Mouse (Mus musculus) erythroblast, embryonic 14.5 days (primary cell): ENCODE measurements around the gene Ugt1a7c. TPM values are rescaled to one million over a fixed set of nuclear protein-coding genes. Genes with fewer than 3 reads are reported as not detected.
"Not testable (repeated sequence)": the region's sequence is repeated elsewhere in the genome, so short reads cannot be mapped to it uniquely, and the experiment has no call there.

Experiments used
- H3K27me3 ChIP-seq: 2 replicates; pipeline ENCODE4 v1.6.1; 2012; ENCODE audit warnings: inconsistent platforms; ENCODE audit not compliant: control insufficient read depth
- H3K36me3 ChIP-seq: 2 replicates; pipeline ENCODE4 v1.6.1; 2012; ENCODE audit warnings: mild to moderate bottlenecking, inconsistent platforms; ENCODE audit not compliant: control insufficient read depth
- H3K4me1 ChIP-seq: 2 replicates; pipeline ENCODE4 v1.6.1; 2012; ENCODE audit warnings: inconsistent platforms; ENCODE audit not compliant: control insufficient read depth
- H3K4me3 ChIP-seq: replicated peaks from 2 replicates; pipeline ENCODE3; 2012; ENCODE audit warnings: moderate library complexity, mild to moderate bottlenecking, inconsistent platforms
- H3K9me3 ChIP-seq: 2 replicates; pipeline ENCODE4 v1.6.1; 2012; ENCODE audit warnings: low read length, inconsistent platforms, mixed read lengths; ENCODE audit not compliant: control insufficient read depth
- GATA1 ChIP-seq: IDR thresholded peaks from 2 replicates; pipeline ENCODE4 v1.6.1; 2012; ENCODE audit warnings: low read length, inconsistent platforms, mixed read lengths
- TAL1 ChIP-seq: IDR thresholded peaks from 3 replicates; pipeline ENCODE4 v1.6.1; 2012; ENCODE audit warnings: low read length, inconsistent platforms, mixed read lengths
- polyA plus RNA-seq: library from polyadenylated mRNA; stranded (reverse); fragments of >175 nt; gene quantifications from 2 replicates; pipeline ENCODE4 v1.2.3, GENCODE M21; 2012

Ugt1a7c gene
- polyA plus RNA-seq, 1 experiment, result 0.06 TPM

DNA sequence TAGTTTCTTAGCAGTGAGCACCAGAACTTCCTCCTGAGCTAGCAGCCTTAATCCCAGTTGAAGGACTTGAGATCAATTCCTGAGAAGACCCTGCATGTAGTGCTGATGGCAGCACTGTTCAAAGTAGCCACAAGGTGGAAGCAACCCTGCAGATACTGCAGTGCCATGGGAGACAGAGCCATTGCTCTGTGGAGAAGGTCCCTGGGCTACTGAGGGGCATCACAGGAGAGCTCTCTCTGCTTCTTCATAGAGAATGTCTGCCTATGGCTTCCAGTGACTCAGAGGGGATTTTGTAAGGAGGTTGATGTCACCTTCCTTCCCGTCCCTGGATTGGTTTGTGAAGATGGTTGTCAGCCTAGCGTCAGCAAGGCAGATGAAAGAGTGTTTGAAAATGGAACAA, 55.3 kb downstream of the Ugt1a7c start:
- not testable (repeated sequence) for H3K36me3 ChIP-seq, H3K27me3 ChIP-seq, H3K9me3 ChIP-seq, H3K4me1 ChIP-seq, H3K4me3 ChIP-seq

DNA sequence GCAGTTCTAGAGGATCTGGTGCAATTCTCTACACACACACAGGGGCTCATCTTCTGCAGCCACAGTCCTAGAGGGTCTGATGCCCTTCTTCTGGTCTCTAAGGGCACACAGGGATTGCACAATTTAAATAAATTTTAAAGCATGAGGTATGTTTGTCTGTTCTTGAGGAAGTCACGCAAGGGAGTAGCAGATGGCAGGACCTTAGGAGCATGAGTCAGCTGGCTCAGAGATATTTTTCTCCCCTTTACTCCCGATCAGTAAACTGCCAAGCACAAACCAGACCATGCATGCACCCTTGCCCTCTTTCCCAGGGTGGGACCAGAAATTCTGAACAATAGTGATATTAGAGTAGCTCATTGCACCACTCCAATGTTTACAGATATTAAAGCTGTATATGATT, 63.6 kb downstream of the Ugt1a7c start:
- no peaks in the 10 kb centered on the region for H3K36me3 ChIP-seq
- H3K9me3 ChIP-seq, result no peaks in the 10 kb centered on the region
- TF ChIP-seq GATA1, result no peak
- TF ChIP-seq TAL1, result no peak
- H3K4me3 ChIP-seq, result no peak overlapping the region
- no peaks in the 10 kb centered on the region for H3K27me3 ChIP-seq
- no peaks in the 10 kb centered on the region for H3K4me1 ChIP-seq

DNA sequence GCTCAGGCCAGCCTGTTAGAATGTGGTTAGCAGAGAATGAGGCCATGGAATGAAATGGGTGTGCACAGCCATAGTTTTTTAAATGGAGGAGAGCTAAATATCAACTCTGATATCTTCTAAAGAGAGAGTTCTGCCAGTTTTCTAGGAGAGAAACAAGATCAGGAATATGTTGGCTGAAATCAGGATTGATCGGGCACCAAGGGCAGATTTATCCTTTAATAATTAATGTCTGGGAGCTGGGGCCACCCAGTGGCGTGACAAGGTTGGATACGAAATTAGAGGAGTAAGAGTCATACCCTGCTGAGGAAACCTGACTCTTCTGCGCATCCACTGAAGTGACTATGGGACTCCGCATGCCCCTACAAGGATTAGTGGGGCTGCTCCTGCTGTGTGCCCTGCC, 70.8 kb downstream of the Ugt1a7c start, which contains the start of gene Ugt1a5:
Gene Ugt1a5, plus strand, starts transcription at position 302 of the 400 bp plus-strand sequence.
- Histone ChIP-seq H3K4me3 (no peak within 1 kb of the TSS), H3K27me3 (no peaks in the 10 kb centered on the region), H3K36me3 (no peaks in the 10 kb centered on the region), H3K9me3 (no peaks in the 10 kb centered on the region), H3K4me1 (no peaks in the 10 kb centered on the region)
- no peak for TF ChIP-seq TAL1
- TF ChIP-seq GATA1, result no peak

DNA sequence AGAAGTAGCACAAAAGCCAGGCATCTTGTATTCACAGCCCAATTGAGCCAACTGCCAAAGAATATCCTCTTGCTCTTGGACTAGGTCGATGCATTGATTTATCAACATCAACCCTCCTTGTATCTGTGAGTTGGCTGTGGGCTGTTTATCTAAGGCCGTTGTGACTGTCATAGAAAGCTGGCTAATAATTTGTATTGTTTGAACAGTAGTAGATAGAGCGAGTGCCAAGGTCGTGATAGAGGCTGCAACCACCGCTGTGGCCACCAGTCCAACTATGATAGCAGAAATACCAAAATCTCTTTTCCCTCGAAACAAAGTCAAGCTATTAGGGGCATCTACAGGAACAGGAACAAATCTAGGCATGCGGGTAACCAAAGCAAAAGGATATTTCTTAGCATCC, 77.3 kb downstream of the Ugt1a7c start:
- peaks cover 15% of the 10 kb centered on the region for H3K9me3 ChIP-seq

DNA sequence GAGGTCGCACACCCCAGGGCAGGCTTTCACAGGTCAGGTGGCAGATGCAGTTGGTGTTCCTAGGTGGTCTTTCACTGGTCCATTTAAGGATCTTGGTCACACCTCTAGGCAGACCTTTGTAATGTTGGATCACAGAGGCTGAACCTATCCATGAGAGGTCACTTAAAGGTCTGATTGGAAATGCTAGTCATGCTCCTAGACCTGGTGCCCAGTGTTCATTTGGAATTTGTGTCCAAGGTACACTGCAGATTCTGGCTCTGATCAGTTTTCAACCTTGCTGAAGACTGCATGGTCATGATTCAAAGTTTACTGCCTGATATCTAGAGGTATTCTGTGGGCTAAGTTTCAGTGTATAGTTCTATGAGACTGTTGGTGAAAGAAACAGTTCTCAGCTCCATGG, 84.8 kb downstream of the Ugt1a7c start:
- peaks cover 22% of the 10 kb centered on the region for H3K9me3 ChIP-seq
- no peaks in the 10 kb centered on the region; the same call in 1 of the 2 replicates for H3K36me3 ChIP-seq
- H3K4me3 ChIP-seq, result no peak overlapping the region
- no peaks in the 10 kb centered on the region for H3K27me3 ChIP-seq
- H3K4me1 ChIP-seq, result no peaks in the 10 kb centered on the region
- TF ChIP-seq TAL1 (no peak), GATA1 (no peak)

More for the DNA sequence above, 77.3 kb downstream of the Ugt1a7c start:
- not testable (repeated sequence) for H3K4me3 ChIP-seq, H3K4me1 ChIP-seq, H3K36me3 ChIP-seq, H3K27me3 ChIP-seq

DNA sequence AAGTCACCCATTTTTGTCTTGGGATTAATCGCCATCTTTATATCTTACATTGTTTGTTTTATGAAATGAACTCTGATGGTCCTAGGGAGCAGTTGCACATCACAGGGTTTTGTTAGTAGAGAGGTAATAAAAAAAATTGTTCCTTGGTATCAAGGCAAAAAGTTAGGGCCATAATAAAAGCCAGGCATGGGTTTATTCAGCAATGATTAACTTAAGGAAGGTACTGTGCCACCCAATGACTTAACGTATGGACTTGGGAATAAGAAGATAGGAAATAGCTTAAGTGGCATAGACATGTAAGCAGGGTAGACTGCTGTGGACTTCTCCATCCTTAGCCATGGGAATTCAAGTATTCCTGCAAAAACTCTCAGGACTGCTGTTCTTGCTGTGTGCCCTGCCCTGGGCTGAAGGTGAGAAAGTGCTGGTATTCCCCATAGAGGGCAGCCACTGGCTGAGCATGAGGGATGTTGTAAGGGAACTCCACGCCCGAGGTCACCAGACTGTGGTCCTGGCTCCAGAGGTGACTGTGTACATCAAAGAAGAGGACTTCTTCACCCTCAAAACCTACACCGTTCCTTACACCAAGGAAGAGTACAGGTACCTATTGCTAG, 91.6 kb downstream of the Ugt1a7c start:
- TF ChIP-seq TAL1, result no peak
- no peak for TF ChIP-seq GATA1
- Histone ChIP-seq H3K9me3 (no peaks in the 10 kb centered on the region), H3K27me3 (peaks cover 2% of the 10 kb centered on the region; the same call in 1 of the 2 replicates), H3K36me3 (no peaks in the 10 kb centered on the region), H3K4me1 (no peaks in the 10 kb centered on the region), H3K4me3 (no peak overlapping the region)

DNA sequence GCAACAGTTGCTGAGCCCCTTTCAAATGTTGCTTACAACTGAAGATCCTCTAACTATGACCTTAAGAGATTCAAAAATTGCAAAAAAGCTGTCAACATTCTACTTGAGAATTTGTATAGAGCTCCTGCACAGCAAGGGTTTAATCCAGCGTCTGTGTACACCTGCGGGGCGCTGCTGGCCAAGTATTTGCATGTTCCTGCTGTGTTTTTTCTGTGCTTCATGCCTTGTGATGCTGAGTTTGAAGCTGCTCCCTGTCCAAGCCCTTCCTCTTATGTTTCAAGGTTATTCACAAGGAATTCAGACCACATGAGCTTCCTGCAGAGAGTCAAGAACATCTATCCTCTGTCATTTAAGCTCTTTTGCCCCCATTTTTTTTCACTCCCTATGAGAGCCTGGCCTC, 97.3 kb downstream of the Ugt1a7c start:
- Histone ChIP-seq H3K4me1 (no peaks in the 10 kb centered on the region), H3K4me3 (no peak overlapping the region), H3K36me3 (no peaks in the 10 kb centered on the region), H3K9me3 (no peaks in the 10 kb centered on the region), H3K27me3 (peaks cover 8% of the 10 kb centered on the region)
- no peak for TF ChIP-seq GATA1

DNA sequence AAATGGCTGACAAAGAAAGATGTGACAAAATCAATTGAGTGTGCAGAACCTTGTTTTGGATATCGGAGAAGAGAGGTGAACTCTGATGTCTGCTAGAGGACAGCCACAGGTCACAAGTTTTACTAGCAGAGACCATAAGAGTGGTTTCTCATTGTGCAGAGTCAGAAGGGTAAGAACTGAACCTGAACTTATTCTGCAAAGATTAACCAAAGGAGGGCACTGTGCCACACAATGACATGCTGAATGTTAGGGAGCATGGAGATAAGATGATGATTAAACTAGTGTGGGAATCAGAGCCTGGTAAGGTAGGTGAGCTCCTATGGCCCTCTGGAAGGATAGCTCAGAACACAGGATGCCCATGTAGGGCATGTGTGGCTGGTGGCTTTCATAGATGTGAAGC, 100.8 kb downstream of the Ugt1a7c start:
- TF ChIP-seq GATA1 (no peak), TAL1 (no peak)
- Histone ChIP-seq H3K4me3 (no peak overlapping the region), H3K4me1 (no peaks in the 10 kb centered on the region), H3K27me3 (peaks cover 21% of the 10 kb centered on the region), H3K36me3 (no peaks in the 10 kb centered on the region), H3K9me3 (no peaks in the 10 kb centered on the region)

DNA sequence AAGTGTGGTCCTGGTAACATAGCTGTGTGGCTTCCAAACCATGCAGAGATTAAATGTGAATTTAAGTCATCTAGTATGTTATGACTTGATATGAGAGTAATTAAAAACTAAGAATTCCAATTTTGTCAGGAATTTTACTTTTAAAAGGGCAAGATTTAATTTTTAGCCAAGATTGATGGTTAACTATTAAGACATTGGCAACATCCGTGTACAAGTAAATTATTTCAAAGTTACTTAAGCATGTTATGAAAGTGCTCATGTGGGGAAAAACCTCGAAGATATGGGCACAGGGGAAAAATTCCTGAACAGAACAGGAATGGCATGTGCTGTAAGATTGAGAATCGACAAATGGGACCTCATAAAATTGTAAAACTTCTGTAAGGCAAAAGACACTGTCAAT, 102.6 kb downstream of the Ugt1a7c start:
- Histone ChIP-seq H3K27me3 (peaks cover 19% of the 10 kb centered on the region), H3K4me3 (no peak overlapping the region), H3K9me3 (no peaks in the 10 kb centered on the region), H3K4me1 (no peaks in the 10 kb centered on the region), H3K36me3 (peaks cover 1% of the 10 kb centered on the region; the same call in 1 of the 2 replicates)
- no peak for TF ChIP-seq GATA1
- no peak for TF ChIP-seq TAL1

DNA sequence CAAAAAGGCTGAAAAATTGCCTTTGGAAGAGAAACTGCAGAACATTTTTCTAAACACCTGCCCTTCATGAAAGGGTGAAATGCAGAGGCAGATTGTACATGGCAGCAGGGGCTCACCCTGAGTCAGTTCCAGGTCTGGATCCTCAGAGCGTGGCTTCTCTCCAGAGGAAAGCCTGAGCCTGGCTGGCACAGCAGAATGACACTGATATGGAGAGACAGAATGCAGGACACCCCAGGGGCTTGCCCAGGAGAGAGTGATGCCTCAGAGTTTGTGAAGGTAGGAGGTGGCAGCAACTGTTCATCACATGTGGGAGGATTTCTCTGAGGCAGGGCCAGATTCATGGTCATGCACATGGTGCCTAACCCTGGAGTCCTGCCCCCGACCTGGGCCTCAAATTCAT, 105.1 kb downstream of the Ugt1a7c start:
- TF ChIP-seq TAL1 (no peak), GATA1 (no peak)
- Histone ChIP-seq H3K27me3 (peaks cover 13% of the 10 kb centered on the region), H3K4me1 (peaks cover 15% of the 10 kb centered on the region), H3K36me3 (peaks cover 24% of the 10 kb centered on the region), H3K4me3 (no peak overlapping the region), H3K9me3 (peaks cover 7% of the 10 kb centered on the region)

DNA sequence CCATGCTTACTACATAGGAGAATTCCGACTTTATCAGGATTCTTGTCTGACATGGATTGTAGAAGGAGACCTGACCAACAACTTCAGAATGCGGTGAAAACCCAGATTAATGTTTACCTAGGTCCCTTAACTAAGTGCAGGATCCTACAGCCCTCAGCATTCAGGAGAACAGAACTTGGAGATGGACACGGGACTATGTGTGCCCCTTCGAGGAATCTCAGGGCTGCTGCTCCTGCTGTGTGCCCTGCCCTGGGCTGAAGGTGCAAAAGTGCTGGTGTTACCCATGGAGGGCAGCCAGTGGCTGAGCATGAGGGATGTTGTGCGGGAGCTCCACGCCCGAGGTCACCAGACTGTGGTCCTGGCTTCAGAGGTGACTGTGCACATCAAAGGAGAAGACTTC, 105.6 kb downstream of the Ugt1a7c start, which contains the start of gene Ugt1a2:
Gene Ugt1a2, plus strand, starts transcription at position 146 of the 400 bp plus-strand sequence.
- Histone ChIP-seq H3K9me3 (peaks cover 12% of the 10 kb centered on the region), H3K36me3 (peaks cover 27% of the 10 kb centered on the region), H3K4me3 (no peak within 1 kb of the TSS), H3K27me3 (peaks cover 13% of the 10 kb centered on the region), H3K4me1 (peaks cover 20% of the 10 kb centered on the region)
- no peak for TF ChIP-seq GATA1
